Mouse (Mus musculus) retina, adult 2 months (tissue): ENCODE measurements around the gene Zfand2b.

ENCODE experiments used
- DNase-seq: peaks from one replicate; pipeline ENCODE4 v3.0.0-alpha.2; 2012; ENCODE audit warnings: low read depth, low spot score

Gene Zfand2b

GRCm38 (mm10) chr1:75159540-75160255 is 8.7 kb upstream of the Zfand2b start:
- no peak for DNase-seq

- DNase-seq = no peak
These were observed 8.2 kb upstream of the Zfand2b start for GRCm38 (mm10) chr1:75160256-75160617.

- no peak for DNase-seq
These were observed 364 bp upstream of the Zfand2b start for GRCm38 (mm10) chr1:75168093-75168471.

- no peak for DNase-seq
These were observed 11.1 kb downstream of the Zfand2b start for GRCm38 (mm10) chr1:75179334-75180104.

- DNase-seq = peak; percentile 70
These were observed 11.7 kb downstream of the Zfand2b start, which contains the start of gene Abcb6 for GRCm38 (mm10) chr1:75180105-75180590. Gene Abcb6, minus strand, starts transcription at chr1:75180392.

GRCm38 (mm10) chr1:75180741-75181140 is 12.3 kb downstream of the Zfand2b start:
- DNase-seq = no peak

- DNase-seq = no peak
These were observed 13.0 kb downstream of the Zfand2b start for GRCm38 (mm10) chr1:75181377-75181870.

- DNase-seq = no peak
These were observed 13.7 kb downstream of the Zfand2b start for GRCm38 (mm10) chr1:75182160-75182559.

GRCm38 (mm10) chr1:75185495-75185894 is 17.0 kb downstream of the Zfand2b start:
- DNase-seq = no peak

GRCm38 (mm10) chr1:75187126-75187525 is 18.7 kb downstream of the Zfand2b start:
- DNase-seq = no peak

- DNase-seq = no peak
These were observed 19.6 kb downstream of the Zfand2b start for GRCm38 (mm10) chr1:75187914-75188483.

GRCm38 (mm10) chr1:75190577-75190976 is 22.1 kb downstream of the Zfand2b start:
- no peak for DNase-seq

GRCm38 (mm10) chr1:75191258-75191621 is 22.8 kb downstream of the Zfand2b start:
- DNase-seq = no peak

GRCm38 (mm10) chr1:75191622-75192402 is 23.4 kb downstream of the Zfand2b start, which contains the start of the genes Ankzf1 and Atg9a:
Gene Ankzf1, plus strand, starts transcription at chr1:75192151.
Gene Atg9a, minus strand, starts transcription at chr1:75192196.
- DNase-seq = peak; percentile 91

GRCm38 (mm10) chr1:75192452-75192851 is 24.0 kb downstream of the Zfand2b start:
- DNase-seq = no peak

GRCm38 (mm10) chr1:75201236-75201635 is 32.8 kb downstream of the Zfand2b start:
- no peak for DNase-seq

GRCm38 (mm10) chr1:75208967-75209678 is 40.7 kb downstream of the Zfand2b start:
- DNase-seq = no peak

- peak; percentile 92 for DNase-seq
These were observed 42.0 kb downstream of the Zfand2b start, which contains the start of the genes Glb1l and Stk16 for GRCm38 (mm10) chr1:75210136-75211087. Gene Glb1l, minus strand, starts transcription at chr1:75210813. Gene Stk16, plus strand, starts transcription at chr1:75210838.

GRCm38 (mm10) chr1:75211141-75211708 is 42.8 kb downstream of the Zfand2b start:
- DNase-seq = no peak
